Mouse (Mus musculus) heart, adult 18-20 months (tissue): ENCODE results near the gene Col7a1. TPM values are rescaled to one million over a fixed set of nuclear protein-coding genes. Genes with fewer than 3 reads are reported as not detected.

ENCODE experiments used
- DNase-seq, 2 experiments: peaks; one replicate each; pipeline ENCODE4 v3.0.0; 2021 to 2022; ENCODE audit warnings: mixed read lengths in 1 of 2
- long read RNA-seq, 2 experiments: library from polyadenylated mRNA; stranded (forward); transcript quantifications; one replicate each; pipeline ENCODE4 v2.0.0; 2021
- total RNA-seq, 2 experiments: library from RNA; stranded (reverse); gene quantifications; 2 replicates each; pipeline ENCODE4 v1.2.3; 2021

Gene Col7a1
- total RNA-seq: under 1 TPM; 0.31 to 0.60 TPM
- long read RNA-seq, experiment 1: 0 reads
- long read RNA-seq, experiment 2: 0 reads

DNA sequence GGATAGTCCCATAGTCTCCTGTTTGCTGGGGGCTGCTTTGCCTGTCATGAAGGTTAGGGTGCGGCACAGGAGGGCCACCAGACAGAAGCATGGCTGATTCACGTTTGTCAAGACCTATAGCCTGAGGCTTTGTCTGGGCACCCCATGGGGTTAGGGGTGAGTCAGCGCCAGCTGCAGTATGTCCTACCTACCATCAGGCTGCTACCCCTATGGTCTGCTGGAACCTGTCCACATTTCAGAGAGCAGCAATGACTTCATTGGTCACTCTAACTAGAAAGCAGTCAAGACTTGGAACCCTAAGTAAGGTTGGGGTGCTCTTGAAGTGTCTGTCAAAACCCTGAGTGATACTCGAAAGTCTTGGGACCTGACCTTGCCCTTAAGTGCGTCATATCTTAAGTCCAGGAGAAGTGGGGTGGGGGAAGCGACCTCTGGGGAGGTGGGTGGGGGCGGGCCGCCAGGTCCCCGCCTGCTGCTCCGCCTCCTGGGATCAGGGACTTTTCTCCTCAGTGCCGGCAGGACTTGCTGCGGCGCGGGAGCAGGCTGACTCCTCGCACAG lies at the start of gene Col7a1:
TSS of gene Col7a1 (plus strand) at position 506 of the 556 bp plus-strand sequence.
- DNase-seq: no peak

DNA sequence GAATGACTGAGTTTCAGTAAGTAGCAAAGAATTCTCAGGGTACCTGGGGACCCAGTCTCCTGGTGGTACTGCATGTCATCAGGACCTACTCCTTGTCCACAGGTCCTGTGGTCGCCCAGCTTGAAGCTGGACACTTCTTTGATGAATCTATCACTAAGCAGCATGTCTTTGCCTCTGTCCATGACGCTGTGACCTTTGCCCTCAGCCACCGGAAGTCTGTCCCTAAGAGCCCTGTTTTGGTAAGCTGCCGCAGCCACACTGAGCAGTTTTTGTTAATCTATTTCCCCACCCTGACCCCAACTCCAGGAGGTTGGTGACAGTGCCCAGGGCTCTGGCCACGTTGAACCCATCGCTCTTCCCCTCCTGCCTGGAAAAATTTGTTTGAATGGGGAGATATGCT lies 41.1 kb upstream of the Col7a1 start:
- DNase-seq: no peak

GRCm38 (mm10) chr9:108913161-108913560 lies 40.2 kb upstream of the Col7a1 start:
- no peak for DNase-seq

GRCm38 (mm10) chr9:108913621-108914020 lies 39.8 kb upstream of the Col7a1 start:
- peak; percentile 44 to 57 for DNase-seq

DNA sequence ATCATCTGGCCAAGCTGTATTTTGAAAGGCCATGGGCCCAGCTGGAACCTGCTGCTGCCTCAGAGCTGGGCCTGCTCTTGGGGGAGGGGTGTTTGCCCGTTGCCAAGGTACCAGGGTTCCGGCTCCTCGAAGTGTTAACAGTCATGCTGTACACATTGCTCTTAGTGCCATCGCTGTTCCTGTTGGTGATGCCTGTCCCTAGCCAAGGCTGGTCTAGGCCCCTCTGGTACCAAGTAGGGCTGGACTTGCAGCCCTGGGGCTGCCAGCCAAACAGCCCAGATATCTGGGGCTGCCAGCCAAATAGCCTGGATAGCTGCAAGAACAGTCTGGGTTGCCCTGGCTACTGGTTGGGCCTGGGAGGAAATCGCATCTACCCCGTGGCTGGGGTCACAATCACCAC lies 38.9 kb upstream of the Col7a1 start, which contains the start of gene Tmem89:
TSS of gene Tmem89 (plus strand) at position 129 of the 400 bp plus-strand sequence.
- peak; percentile 54 to 77 for DNase-seq

- DNase-seq: no peak
Observed at GRCm38 (mm10) chr9:108925897-108926296, 27.5 kb upstream of the Col7a1 start.

DNA sequence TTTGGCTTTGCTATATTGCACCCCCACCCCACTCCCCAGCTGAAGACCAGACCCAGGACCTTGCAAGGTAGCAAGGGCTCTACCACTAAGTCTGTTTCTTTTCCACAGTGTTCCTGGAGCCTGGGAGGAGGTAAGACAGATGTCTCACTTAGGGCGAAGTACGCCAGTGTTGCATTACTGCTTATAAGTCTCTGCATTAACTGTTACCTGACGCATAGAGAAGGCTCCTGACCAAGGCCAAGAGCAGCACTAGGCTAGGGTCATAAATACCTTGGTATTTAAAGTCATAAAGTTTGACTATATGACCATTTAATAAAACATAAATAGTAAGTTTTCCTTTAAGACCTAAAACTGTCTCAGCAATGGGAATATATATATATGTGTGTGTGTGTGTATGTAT lies 25.0 kb upstream of the Col7a1 start:
- no peak for DNase-seq

- no peak for DNase-seq
Observed at GRCm38 (mm10) chr9:108935991-108936390, 17.4 kb upstream of the Col7a1 start.

DNA sequence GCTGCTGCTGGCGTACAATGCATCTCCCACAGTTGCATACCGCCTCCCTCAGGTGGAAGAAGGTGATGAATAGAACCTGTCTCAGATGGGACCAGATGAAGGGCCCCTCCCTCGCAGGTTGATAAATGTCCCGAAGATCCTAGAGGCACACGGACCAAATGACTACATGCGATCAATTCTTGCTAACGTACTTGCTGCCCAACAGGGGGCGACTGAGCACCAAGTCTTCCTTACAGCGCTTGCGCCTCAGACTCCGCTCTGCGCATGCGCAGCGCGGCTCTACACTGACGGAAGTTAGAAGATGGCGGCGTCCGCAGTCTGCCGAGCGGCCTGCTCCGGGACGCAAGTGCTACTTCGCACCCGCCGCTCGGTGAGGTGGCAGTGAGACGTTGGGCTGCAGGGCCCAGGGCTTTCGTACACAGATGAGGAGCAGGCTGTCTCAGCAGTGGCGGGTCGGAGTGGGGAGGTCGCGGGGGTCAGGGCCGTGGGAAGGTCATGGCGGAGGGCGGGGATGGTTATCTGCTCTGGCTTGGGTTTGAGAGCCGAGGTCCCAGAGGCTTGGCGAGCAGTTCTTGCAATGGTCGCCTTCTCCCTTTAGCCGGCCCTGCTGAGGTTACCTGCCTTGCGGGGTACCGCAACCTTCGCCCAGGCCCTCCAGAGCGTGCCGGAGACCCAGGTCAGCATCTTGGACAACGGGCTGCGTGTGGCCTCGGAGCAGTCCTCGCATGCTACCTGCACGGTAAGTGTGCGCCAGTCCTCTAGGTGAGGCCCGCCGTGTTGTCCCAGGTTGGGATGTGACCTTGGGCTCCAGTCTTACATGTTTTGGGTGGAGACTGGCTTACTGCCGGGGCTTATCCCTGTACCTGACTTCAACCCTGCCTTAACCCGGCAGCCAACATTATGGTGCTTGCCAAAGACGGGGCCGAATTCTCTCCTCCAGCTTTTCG lies 16.7 kb upstream of the Col7a1 start, which contains the start of gene Uqcrc1:
TSS of gene Uqcrc1 (plus strand) at position 216 of the 947 bp plus-strand sequence.
- peak; percentile 94 to 95 for DNase-seq

DNA sequence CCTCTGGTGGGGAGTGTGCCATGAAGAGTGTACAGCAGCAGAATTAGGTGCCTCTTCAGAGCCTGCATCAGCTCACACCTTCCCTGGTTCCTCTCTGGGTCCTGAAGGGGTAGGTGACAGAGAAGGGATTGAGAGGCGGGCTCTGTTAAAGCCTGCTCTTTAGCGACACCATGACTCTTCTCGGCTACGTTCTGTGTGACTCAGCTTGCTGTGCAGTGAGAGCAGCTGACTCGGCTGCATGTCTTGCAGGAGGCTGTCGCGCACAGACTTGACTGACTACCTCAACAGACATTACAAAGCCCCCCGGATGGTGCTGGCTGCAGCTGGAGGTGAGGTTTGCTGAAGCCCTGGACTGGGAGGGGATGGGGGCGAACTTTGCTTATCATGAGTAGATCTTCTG lies 8.3 kb upstream of the Col7a1 start:
- DNase-seq: no peak

- no peak for DNase-seq
Observed at GRCm38 (mm10) chr9:108945608-108946007, 7.8 kb upstream of the Col7a1 start.

GRCm38 (mm10) chr9:108949231-108949966 lies 4.0 kb upstream of the Col7a1 start:
- DNase-seq: peak; percentile 46 to 56

GRCm38 (mm10) chr9:108949967-108950728 lies 3.2 kb upstream of the Col7a1 start:
- DNase-seq: peak; percentile 26 to 32

DNA sequence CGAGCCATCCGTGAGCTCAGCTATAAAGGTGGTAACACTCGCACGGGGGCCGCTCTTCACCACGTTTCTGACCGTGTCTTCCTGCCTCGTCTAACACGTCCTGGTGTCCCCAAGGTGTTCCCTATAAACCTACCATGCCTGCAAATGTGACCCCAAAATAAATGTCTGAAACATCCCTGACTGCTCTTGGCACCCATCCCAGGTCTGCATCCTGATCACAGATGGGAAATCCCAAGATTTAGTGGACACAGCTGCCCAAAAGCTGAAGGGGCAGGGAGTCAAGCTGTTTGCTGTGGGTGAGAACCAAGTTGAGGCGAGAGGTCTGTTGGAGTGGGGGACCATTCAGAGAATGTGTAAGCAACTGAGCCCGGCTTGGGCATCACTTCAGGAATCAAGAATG lies 1.9 kb downstream of the Col7a1 start:
- no peak for DNase-seq

- DNase-seq: no peak
Observed at GRCm38 (mm10) chr9:108955846-108956245, 2.5 kb downstream of the Col7a1 start.

- no peak for DNase-seq
Observed at GRCm38 (mm10) chr9:108963577-108963976, 10.2 kb downstream of the Col7a1 start.

DNA sequence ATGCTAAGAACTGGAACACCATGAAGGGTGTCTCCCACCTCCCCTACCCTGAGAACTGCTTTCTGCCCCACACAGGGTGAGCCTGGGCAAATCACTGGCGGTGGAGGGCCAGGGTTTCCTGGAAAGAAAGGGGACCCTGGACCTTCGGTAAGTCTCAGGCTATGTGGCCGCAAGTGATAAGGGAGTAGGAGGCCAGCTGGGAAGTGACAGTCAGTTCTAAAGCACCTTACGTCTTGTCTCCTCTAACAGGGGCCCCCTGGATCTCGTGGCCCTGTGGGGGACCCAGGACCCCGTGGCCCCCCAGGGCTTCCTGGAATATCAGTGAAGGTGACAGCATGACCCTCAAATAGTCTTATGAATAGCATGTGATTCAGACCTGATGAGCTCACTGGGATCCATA lies 11.0 kb downstream of the Col7a1 start:
- DNase-seq: no peak

DNA sequence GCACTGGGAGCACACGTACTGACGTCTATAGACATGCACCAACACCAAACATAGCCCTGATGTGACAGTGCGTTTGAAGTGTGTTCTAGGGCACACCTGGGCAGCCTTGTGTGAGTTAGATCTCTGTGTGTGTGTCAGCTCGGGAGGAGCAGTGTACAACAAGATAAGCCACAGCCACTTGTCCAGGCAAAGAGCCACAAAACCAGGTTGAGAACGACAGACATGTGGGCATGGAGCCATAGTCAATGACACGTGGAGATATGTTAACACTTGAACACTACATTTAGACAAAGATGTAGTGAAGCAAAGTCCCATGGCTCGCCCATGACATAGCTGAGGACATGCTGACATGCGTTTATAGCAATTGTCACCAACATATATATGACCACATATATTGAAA lies 17.2 kb downstream of the Col7a1 start:
- DNase-seq: peak in 1 of 2 experiments; percentile 38

GRCm38 (mm10) chr9:108976483-108976882 lies 23.1 kb downstream of the Col7a1 start:
- no peak for DNase-seq

- DNase-seq: no peak
Observed at GRCm38 (mm10) chr9:108977966-108978365, 24.6 kb downstream of the Col7a1 start.

- DNase-seq: no peak
Observed at GRCm38 (mm10) chr9:108982498-108982897, 29.1 kb downstream of the Col7a1 start.

GRCm38 (mm10) chr9:108983209-108983608 lies 29.8 kb downstream of the Col7a1 start:
- no peak for DNase-seq
